Comparison of ENCODE assay signal across 13 mouse cellular contexts in the genomic region with DNA sequence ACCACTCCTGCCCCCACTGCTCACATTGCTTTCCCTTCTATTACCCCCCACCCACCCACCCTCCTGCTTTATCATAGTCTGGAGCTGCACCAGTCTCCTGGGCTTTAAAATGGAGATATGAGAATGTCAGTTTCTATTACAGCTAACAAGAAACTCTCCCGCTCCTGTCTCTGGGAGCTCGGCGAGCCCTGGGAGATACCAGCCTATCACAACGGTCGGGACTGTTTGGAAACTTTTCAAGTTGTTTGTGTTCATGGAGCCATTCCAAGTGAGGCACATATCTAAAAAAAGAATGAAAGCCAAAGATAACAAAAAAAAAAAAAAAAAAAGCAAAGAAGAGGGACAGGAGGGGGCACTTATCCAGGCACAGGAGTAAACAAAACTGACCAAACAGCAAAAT.
A peak's percentile ranks its signal among the peaks of the same experiment; 100 is the strongest.
DNase-seq lines count a peak whose midpoint lies in the region; ATAC-seq and TF ChIP-seq lines count a peak whose summit lies in the region.
"Had no signal": no experiment of that assay in that cellular context is flagged by ENCODE, and none has a peak within 500 bp of the region (broad histone marks: within the 10 kb centered on the region; RNA-seq: fewer than 3 reads in every experiment).

No protein-coding gene starts in this region.

- H3K27me3 ChIP-seq in heart, embryonic 11.5 days (ENCODE audit: control insufficient read depth, insufficient read depth, low read length), result no peaks in the 10 kb centered on the region
- H3K27me3 ChIP-seq in lung, embryonic 16.5 days (ENCODE audit: control insufficient read depth, insufficient read depth, low read depth, low read length), result no peaks in the 10 kb centered on the region
- no peaks in the 10 kb centered on the region for H3K27me3 ChIP-seq in thymus, adult 2 months (ENCODE audit: control insufficient read depth, insufficient read depth, low read length)
- H3K27me3 ChIP-seq: hindbrain, embryonic 12.5 days; midbrain, embryonic 15.5 days had no signal

- H3K4me1 ChIP-seq in heart, embryonic 11.5 days (ENCODE audit: control insufficient read depth, insufficient read depth, low read length), result peaks cover 12% of the 10 kb centered on the region
- peaks cover 12% of the 10 kb centered on the region for H3K4me1 ChIP-seq in lung, embryonic 16.5 days (replicated peaks; ENCODE audit: control insufficient read depth, insufficient read depth, low read length)
- no peaks in the 10 kb centered on the region for H3K4me1 ChIP-seq in thymus, adult 2 months (replicated peaks; ENCODE audit: control insufficient read depth, insufficient read depth, low read length)
- H3K4me1 ChIP-seq: hindbrain, embryonic 12.5 days; midbrain, embryonic 15.5 days had no signal

- H3K9me3 ChIP-seq in heart, embryonic 11.5 days (replicated peaks; ENCODE audit: control insufficient read depth, low read length), result no peaks in the 10 kb centered on the region; the same call in 1 of the 2 replicates
- 0 out of 2 replicates have a peak, but pooled peaks cover 2% of the 10 kb centered on the region for H3K9me3 ChIP-seq in lung, embryonic 16.5 days (ENCODE audit: control insufficient read depth, low read length)
- H3K9me3 ChIP-seq: hindbrain, embryonic 12.5 days; midbrain, embryonic 15.5 days had no signal

- DNase-seq in kidney, postnatal 14 days, result peak; percentile 18
- DNase-seq in kidney, postnatal 10 days, result no peak
- peak; percentile 30 for DNase-seq in adrenal gland, postnatal 14 days
- DNase-seq in thymus, adult 2 months, result no peak
- DNase-seq: cerebellum, postnatal 14 days; liver; thymus, postnatal 14 days had no signal

- TF ChIP-seq CTCF in thymus, adult 2 months (IDR thresholded peaks at IDR 0.05; ENCODE audit: borderline replicate concordance, control insufficient read depth, extremely low read depth, insufficient read depth, low read length, poor library complexity), result no peak

- no peak for ATAC-seq in heart, embryonic 11.5 days (replicated peaks; ENCODE audit: insufficient number of reproducible peaks, low FRiP score, low TSS enrichment)
- no peak for ATAC-seq in lung, embryonic 16.5 days (ENCODE audit: low read depth)
- no peak for ATAC-seq in erythroid progenitor cell, adult 5-6 weeks (replicated peaks; ENCODE audit: low FRiP score, poor library complexity, severe bottlenecking)
- ATAC-seq: midbrain, embryonic 15.5 days had no signal

- H3K9ac ChIP-seq in heart, embryonic 11.5 days (ENCODE audit: low read depth, low read length), result no peak overlapping the region
- no peak overlapping the region for H3K9ac ChIP-seq in lung, embryonic 16.5 days (ENCODE audit: low read length)
- H3K9ac ChIP-seq: hindbrain, embryonic 12.5 days; midbrain, embryonic 15.5 days had no signal

- H3K4me2 ChIP-seq in heart, embryonic 11.5 days, result peak overlapping the region; percentile 15; the same call in 1 of the 2 replicates
- H3K4me2 ChIP-seq in lung, embryonic 16.5 days (ENCODE audit: low read depth, low read length), result peak overlapping the region; percentile 26; the same call in 1 of the 2 replicates
- H3K4me2 ChIP-seq: hindbrain, embryonic 12.5 days; midbrain, embryonic 15.5 days had no signal

- no peak overlapping the region for H3K4me3 ChIP-seq in heart, embryonic 11.5 days (ENCODE audit: low read depth, low read length)
- no peak overlapping the region; the same call in 1 of the 2 replicates for H3K4me3 ChIP-seq in lung, embryonic 16.5 days (ENCODE audit: low read length)
- H3K4me3 ChIP-seq in thymus, adult 2 months (ENCODE audit: control insufficient read depth, insufficient read depth, low read length), result no peak overlapping the region
- H3K4me3 ChIP-seq: hindbrain, embryonic 12.5 days; left cerebral cortex, adult 2 months; midbrain, embryonic 15.5 days had no signal

- 10% methylated on average over 5 of the region's 5 CpGs for WGBS in heart, embryonic 11.5 days (ENCODE audit: insufficient replicate concordance)
- 15% methylated on average over 5 of the region's 5 CpGs for WGBS in lung, embryonic 16.5 days
- 89% methylated on average over 5 of the region's 5 CpGs for WGBS in thymus, adult 2 months

- H3K27ac ChIP-seq in heart, embryonic 11.5 days (ENCODE audit: low read depth, low read length), result peak overlapping the region; percentile 63
- H3K27ac ChIP-seq in lung, embryonic 16.5 days (ENCODE audit: low read length), result 0 out of 2 replicates have a peak overlapping the region, but pooled peaks have one; percentile 16
- no peak overlapping the region for H3K27ac ChIP-seq in thymus, adult 2 months (ENCODE audit: control insufficient read depth, insufficient read depth, low read length)
- H3K27ac ChIP-seq: hindbrain, embryonic 12.5 days; left cerebral cortex, adult 2 months; midbrain, embryonic 15.5 days had no signal

- TF ChIP-seq POLR2A in thymus, adult 2 months (IDR thresholded peaks at IDR 0.05; ENCODE audit: control insufficient read depth, extremely low read depth, insufficient read depth, low read length, poor library complexity), result no peak

- H3K36me3 ChIP-seq in heart, embryonic 11.5 days (ENCODE audit: control insufficient read depth, insufficient read depth, low read length), result no peaks in the 10 kb centered on the region
- H3K36me3 ChIP-seq in lung, embryonic 16.5 days (ENCODE audit: control insufficient read depth, insufficient read depth, low read length), result no peaks in the 10 kb centered on the region
- H3K36me3 ChIP-seq in thymus, adult 2 months (ENCODE audit: control insufficient read depth, insufficient read depth, low read length), result no peaks in the 10 kb centered on the region
- H3K36me3 ChIP-seq: hindbrain, embryonic 12.5 days; midbrain, embryonic 15.5 days had no signal

Comparison
In these comparisons a context has a peak if more than half of its experiments do, and no peak if none do; other contexts are left out.
1. DNase-seq: peak in kidney, postnatal 14 days (single experiment) and adrenal gland, postnatal 14 days (single experiment); none in kidney, postnatal 10 days (single experiment) and thymus, adult 2 months (single experiment).